Mouse (Mus musculus): Measurements from ENCODE around the gene Cmbl. TPM values are rescaled to one million over a fixed set of nuclear protein-coding genes. Genes with fewer than 3 reads are reported as not detected.

The Cmbl gene
- polyA plus RNA-seq, 1 experiment from 2014 or later: 5.4 TPM

DNA sequence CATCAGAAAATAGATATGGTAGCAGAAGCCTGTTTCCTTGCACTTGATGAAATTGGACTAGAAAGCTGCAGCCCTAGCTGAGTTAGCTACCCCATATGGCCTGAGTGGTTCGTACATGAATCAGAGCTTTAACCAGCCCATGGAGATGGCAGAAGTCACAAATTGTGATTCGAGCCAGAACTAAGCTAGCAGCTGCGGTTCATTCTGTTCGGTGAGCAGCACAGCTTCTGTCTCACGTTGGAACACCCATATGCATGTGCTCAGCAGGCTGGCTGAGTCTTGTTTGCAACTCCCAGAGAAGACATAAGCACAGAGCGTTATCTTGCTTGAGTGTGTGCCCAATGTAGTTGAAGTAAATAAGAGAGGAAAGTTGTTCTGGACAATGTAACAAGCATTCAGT, 69.4 kb downstream of the Cmbl start:
- Histone ChIP-seq H3K4me1 (ENCODE audit: control insufficient read depth, insufficient read depth, low read length) (no peaks in the 10 kb centered on the region), H3K4me3 (replicated peaks; ENCODE audit: low read depth, low read length) (no peak overlapping the region), H3K9ac (replicated peaks; ENCODE audit: low read length) (no peak overlapping the region), H3K36me3 (ENCODE audit: control insufficient read depth, insufficient read depth, low read length) (no peaks in the 10 kb centered on the region), H3K27ac (replicated peaks; ENCODE audit: low read depth, low read length) (no peak overlapping the region), H3K27me3 (ENCODE audit: control insufficient read depth, insufficient read depth, low read length) (no peaks in the 10 kb centered on the region), H3K4me2 (ENCODE audit: low read length) (no peak overlapping the region), H3K9me3 (ENCODE audit: control insufficient read depth, low read length) (no peaks in the 10 kb centered on the region)
- DNase-seq: no peak
- no peak for ATAC-seq (ENCODE audit: low FRiP score, low TSS enrichment)
- 92% methylated on average over 6 of the region's 6 CpGs for WGBS

- no peaks in the 10 kb centered on the region for H3K4me1 ChIP-seq (ENCODE audit: control insufficient read depth, insufficient read depth, low read length)
- no peaks in the 10 kb centered on the region for H3K27me3 ChIP-seq (ENCODE audit: control insufficient read depth, insufficient read depth, low read length)
- H3K9me3 ChIP-seq (ENCODE audit: control insufficient read depth, low read length): no peaks in the 10 kb centered on the region
- 89% methylated on average over 9 of the region's 9 CpGs for WGBS
- no peak overlapping the region for H3K4me2 ChIP-seq (ENCODE audit: low read length)
- DNase-seq: no peak
- ATAC-seq (ENCODE audit: low FRiP score, low TSS enrichment): no peak
- no peak overlapping the region for H3K4me3 ChIP-seq (replicated peaks; ENCODE audit: low read depth, low read length)
- H3K9ac ChIP-seq (replicated peaks; ENCODE audit: low read length): no peak overlapping the region
- no peak overlapping the region for H3K27ac ChIP-seq (replicated peaks; ENCODE audit: low read depth, low read length)
- no peaks in the 10 kb centered on the region for H3K36me3 ChIP-seq (ENCODE audit: control insufficient read depth, insufficient read depth, low read length)
Observed at GRCm38 (mm10) chr15:31636091-31636595, 71.0 kb downstream of the Cmbl start.

Other genes with a start within 250 kb of the Cmbl start
- gene Ankrd33b, start 197.7 kb upstream of the Cmbl start, polyA plus RNA-seq (2014; fragmentation: Nextera tagmentation; extraction: Ambion mirVana): 0.18 and 0.64 TPM in 2 replicates
- 1.4 and 1.8 TPM in 2 replicates for gene Ropn1l, start 111.7 kb upstream of the Cmbl start, polyA plus RNA-seq (2014; fragmentation: Nextera tagmentation; extraction: Ambion mirVana)
- gene March6, start 34.3 kb upstream of the Cmbl start, polyA plus RNA-seq (2014; fragmentation: Nextera tagmentation; extraction: Ambion mirVana): 87.2 and 117 TPM in 2 replicates
- 520 and 567 TPM in 2 replicates for gene Cct5, start 36.4 kb downstream of the Cmbl start, polyA plus RNA-seq (2014; fragmentation: Nextera tagmentation; extraction: Ambion mirVana)
- 9.5 and 10.0 TPM in 2 replicates for gene Fam173b, start 36.5 kb downstream of the Cmbl start, polyA plus RNA-seq (2014; fragmentation: Nextera tagmentation; extraction: Ambion mirVana)

All from midbrain, embryonic 14.5 days (tissue).